Mouse (Mus musculus) midbrain, embryonic 16.5 days (tissue): ENCODE results near the gene Prdm5. TPM values are rescaled to one million over a fixed set of nuclear protein-coding genes. Genes with fewer than 3 reads are reported as not detected.
A peak's percentile ranks its signal among the peaks of the same experiment; 100 is the strongest.

Source experiments
- ATAC-seq: fragments of 200-750 bp; cut with Nextera tagmentation; 2 replicates; pipeline ENCODE4 v1.8.0; 2017; ENCODE audit warnings: moderate TSS enrichment
- H3K27ac ChIP-seq: fragments of 300-500 bp; sonication (generic); 2 replicates; pipeline ENCODE4 v1.5.1; 2014; ENCODE audit warnings: mild to moderate bottlenecking, low read length, mixed read lengths
- H3K27me3 ChIP-seq: fragments of 300-500 bp; sonication (generic); 2 replicates; pipeline ENCODE4 v1.6.1; 2014; ENCODE audit warnings: low read depth, low read length, mixed read lengths; ENCODE audit not compliant: control insufficient read depth, insufficient read depth
- H3K36me3 ChIP-seq: fragments of 300-500 bp; sonication (generic); 2 replicates; pipeline ENCODE4 v1.6.1; 2014; ENCODE audit warnings: mild to moderate bottlenecking, low read length, moderate library complexity, mixed read lengths; ENCODE audit not compliant: control insufficient read depth, insufficient read depth
- H3K4me1 ChIP-seq: fragments of 300-500 bp; sonication (generic); 2 replicates; pipeline ENCODE4 v1.6.1; 2014; ENCODE audit warnings: mild to moderate bottlenecking, low read length, mixed read lengths; ENCODE audit not compliant: control insufficient read depth, insufficient read depth
- H3K4me2 ChIP-seq: fragments of 300-500 bp; sonication (generic); 2 replicates; pipeline ENCODE4 v1.6.1; 2014; ENCODE audit warnings: mild to moderate bottlenecking, low read length, mixed read lengths
- H3K4me3 ChIP-seq: fragments of 300-500 bp; sonication (generic); 2 replicates; pipeline ENCODE4 v1.5.1; 2014; ENCODE audit warnings: low read depth, mild to moderate bottlenecking, low read length, moderate library complexity, mixed read lengths
- H3K9ac ChIP-seq: fragments of 300-500 bp; sonication (generic); 2 replicates; pipeline ENCODE4 v1.6.1; 2014; ENCODE audit warnings: low read depth, low read length, mixed read lengths
- H3K9me3 ChIP-seq: fragments of 300-500 bp; sonication (generic); replicated peaks from 2 replicates; pipeline ENCODE4 v1.6.1; 2014; ENCODE audit warnings: mild to moderate bottlenecking, low read length, mixed read lengths; ENCODE audit not compliant: control insufficient read depth, poor library complexity, severe bottlenecking
- WGBS: fragments of 180-500 bp; shearing (Covaris S2); extraction: QIAGEN DNeasy Blood & Tissue Kit; methylation state at CpG from one replicate; pipeline ENCODE4 v1.1.7; 2014; 5-methylcytosine and 5-hydroxymethylcytosine counted together
- polyA plus RNA-seq: library from polyadenylated mRNA; unstranded; fragments of >200 nt; fragmentation: Nextera tagmentation; extraction: Ambion mirVana; gene quantifications from 2 replicates; pipeline ENCODE4 v1.2.1, GENCODE M21; 2015

Prdm5 gene
- polyA plus RNA-seq, 1 experiment from 2014 or later = 4.3 TPM

GRCm38 (mm10) chr6:65932776-65933175 lies 154.0 kb downstream of the Prdm5 start:
- 20% methylated on average over 1 of the region's 1 CpGs for WGBS
- H3K27ac ChIP-seq = no peak overlapping the region

GRCm38 (mm10) chr6:65933177-65933576 lies 154.4 kb downstream of the Prdm5 start:
- Histone ChIP-seq H3K27ac (no peak overlapping the region), H3K4me2 (no peak overlapping the region), H3K27me3 (no peaks in the 10 kb centered on the region), H3K4me3 (no peak overlapping the region), H3K4me1 (no peaks in the 10 kb centered on the region), H3K9me3 (no peaks in the 10 kb centered on the region), H3K9ac (no peak overlapping the region), H3K36me3 (no peaks in the 10 kb centered on the region)
- ATAC-seq = peak; percentile 85
- WGBS = 6% methylated on average over 4 of the region's 4 CpGs

More at GRCm38 (mm10) chr6:65932776-65933175, 154.0 kb downstream of the Prdm5 start:
- ATAC-seq = no peak
- Histone ChIP-seq H3K27me3 (no peaks in the 10 kb centered on the region), H3K36me3 (no peaks in the 10 kb centered on the region), H3K4me2 (no peak overlapping the region), H3K4me1 (no peaks in the 10 kb centered on the region), H3K9ac (no peak overlapping the region), H3K9me3 (no peaks in the 10 kb centered on the region), H3K4me3 (no peak overlapping the region)

- H3K4me3 ChIP-seq = no peak overlapping the region
- H3K4me2 ChIP-seq = no peak overlapping the region
- no peaks in the 10 kb centered on the region for H3K36me3 ChIP-seq
- 93% methylated on average over 7 of the region's 7 CpGs for WGBS
- no peaks in the 10 kb centered on the region for H3K4me1 ChIP-seq
- H3K27me3 ChIP-seq = no peaks in the 10 kb centered on the region
- no peak overlapping the region for H3K9ac ChIP-seq
- ATAC-seq = no peak
- no peaks in the 10 kb centered on the region for H3K9me3 ChIP-seq
- no peak overlapping the region for H3K27ac ChIP-seq
Measured at GRCm38 (mm10) chr6:65935566-65936281, 156.9 kb downstream of the Prdm5 start.

GRCm38 (mm10) chr6:65950492-65950891 lies 171.7 kb downstream of the Prdm5 start:
- Histone ChIP-seq H3K27me3 (no peaks in the 10 kb centered on the region), H3K9me3 (no peaks in the 10 kb centered on the region; the same call in 1 of the 2 replicates), H3K27ac (no peak overlapping the region), H3K36me3 (no peaks in the 10 kb centered on the region), H3K4me3 (no peak overlapping the region), H3K9ac (no peak overlapping the region), H3K4me1 (no peaks in the 10 kb centered on the region), H3K4me2 (no peak overlapping the region)
- ATAC-seq = no peak
- WGBS = 67% methylated on average over 6 of the region's 6 CpGs

GRCm38 (mm10) chr6:65952309-65952708 lies 173.5 kb downstream of the Prdm5 start, which contains the start of gene 4930544G11Rik:
Gene 4930544G11Rik, plus strand, starts transcription at chr6:65952609.
- no peak within 1 kb of the TSS for H3K27ac ChIP-seq
- ATAC-seq = no peak
- no peak within 1 kb of the TSS for H3K4me2 ChIP-seq
- no peak within 1 kb of the TSS for H3K9ac ChIP-seq
- H3K4me3 ChIP-seq = no peak within 1 kb of the TSS
- H3K9me3 ChIP-seq = no peaks in the 10 kb centered on the region; the same call in 1 of the 2 replicates
- no peaks in the 10 kb centered on the region for H3K4me1 ChIP-seq
- no peaks in the 10 kb centered on the region for H3K36me3 ChIP-seq
- no peaks in the 10 kb centered on the region for H3K27me3 ChIP-seq
- WGBS = 95% methylated on average over 10 of the region's 10 CpGs

GRCm38 (mm10) chr6:65969386-65970111 lies 190.8 kb downstream of the Prdm5 start:
- no peak overlapping the region for H3K9ac ChIP-seq
- ATAC-seq = peak; percentile 80
- 48% methylated on average over 6 of the region's 6 CpGs for WGBS

GRCm38 (mm10) chr6:65970410-65970809 lies 191.6 kb downstream of the Prdm5 start:
- H3K36me3 ChIP-seq = no peaks in the 10 kb centered on the region
- no peak overlapping the region for H3K27ac ChIP-seq
- peak; percentile 36; the same call in 1 of the 2 replicates for ATAC-seq
- no peak overlapping the region for H3K9ac ChIP-seq
- peaks cover 4% of the 10 kb centered on the region; the same call in 1 of the 2 replicates for H3K4me1 ChIP-seq
- H3K4me2 ChIP-seq = no peak overlapping the region
- H3K4me3 ChIP-seq = no peak overlapping the region
- H3K27me3 ChIP-seq = no peaks in the 10 kb centered on the region
- 77% methylated on average over 9 of the region's 9 CpGs for WGBS
- no peaks in the 10 kb centered on the region for H3K9me3 ChIP-seq

More at GRCm38 (mm10) chr6:65969386-65970111, 190.8 kb downstream of the Prdm5 start:
- peaks cover 4% of the 10 kb centered on the region; the same call in 1 of the 2 replicates for H3K4me1 ChIP-seq
- H3K4me3 ChIP-seq = no peak overlapping the region
- no peaks in the 10 kb centered on the region for H3K36me3 ChIP-seq
- no peaks in the 10 kb centered on the region for H3K9me3 ChIP-seq
- H3K27ac ChIP-seq = no peak overlapping the region
- no peak overlapping the region for H3K4me2 ChIP-seq
- no peaks in the 10 kb centered on the region for H3K27me3 ChIP-seq
